Comparison of ENCODE assay signal across 21 mouse cellular contexts in the genomic region with DNA sequence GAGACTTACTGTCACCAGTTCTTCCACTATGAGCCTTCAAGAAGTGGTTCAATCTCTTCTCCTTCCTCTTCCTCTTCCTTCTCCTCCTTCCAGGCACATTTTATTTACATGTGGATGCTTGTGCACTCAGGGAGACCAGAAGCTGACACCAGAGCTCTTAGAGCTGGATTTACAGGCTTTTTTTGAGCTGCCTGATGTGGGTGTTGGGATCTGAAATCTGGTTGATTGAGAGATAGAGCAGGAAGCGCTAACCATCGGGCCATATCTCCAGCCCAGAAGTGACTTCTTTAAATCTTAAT. TPM values are rescaled to one million over a fixed set of nuclear protein-coding genes. Genes with fewer than 3 reads are reported as not detected.
DNase-seq lines count a peak whose midpoint lies in the region; ATAC-seq and TF ChIP-seq lines count a peak whose summit lies in the region.
"Had no signal": no experiment of that assay in that cellular context is flagged by ENCODE, and none has a peak within 500 bp of the region (broad histone marks: within the 10 kb centered on the region; RNA-seq: fewer than 3 reads in every experiment).

No protein-coding gene starts in this region.

- H3K4me3 ChIP-seq in heart, embryonic 13.5 days: no peak overlapping the region
- no peak overlapping the region for H3K4me3 ChIP-seq in liver, postnatal 0 days (ENCODE audit: low read depth, low read length)
- no peak overlapping the region for H3K4me3 ChIP-seq in liver, embryonic 11.5 days (ENCODE audit: low read depth, low read length)
- H3K4me3 ChIP-seq in CH12.LX (replicated peaks in 1 of 3; ENCODE audit: low read depth in 2 of 3, low read length in 2 of 3, poor library complexity in 1 of 3): peak overlapping the region; percentile 49 to 54 (median 50)
- H3K4me3 ChIP-seq in embryonic facial prominence, embryonic 10.5 days: no peak overlapping the region
- H3K4me3 ChIP-seq in kidney, embryonic 14.5 days (ENCODE audit: low read length): no peak overlapping the region
- H3K4me3 ChIP-seq: forebrain, embryonic 13.5 days; hindbrain, embryonic 10.5 days; midbrain, embryonic 15.5 days had no signal

- TF ChIP-seq CTCF in liver, postnatal 0 days (IDR thresholded peaks at IDR 0.05; ENCODE audit: low read depth): no peak
- no peak for TF ChIP-seq CTCF in CH12.LX (conservative IDR thresholded peaks at IDR 0.05 in 1 of 2, IDR thresholded peaks at IDR 0.05 in 1 of 2; ENCODE audit: low read depth in 2 of 2, low read length in 2 of 2)

- intact Hi-C loops in heart, postnatal 14 days (cut with DNase I): no loop called here

- H3K4me2 ChIP-seq in heart, embryonic 13.5 days: peak overlapping the region; percentile 73
- peak overlapping the region; percentile 49; the same call in 1 of the 2 replicates for H3K4me2 ChIP-seq in liver, postnatal 0 days (ENCODE audit: low read depth, low read length)
- H3K4me2 ChIP-seq in liver, embryonic 11.5 days: no peak overlapping the region
- H3K4me2 ChIP-seq in CH12.LX (ENCODE audit: insufficient read depth, low read depth, poor library complexity, severe bottlenecking): peak overlapping the region; percentile 94
- no peak overlapping the region for H3K4me2 ChIP-seq in kidney, embryonic 14.5 days (replicated peaks; ENCODE audit: low read depth, low read length)
- H3K4me2 ChIP-seq: forebrain, embryonic 13.5 days had no signal

- no peaks in the 10 kb centered on the region for H3K9me3 ChIP-seq in heart, embryonic 13.5 days
- no peaks in the 10 kb centered on the region for H3K9me3 ChIP-seq in liver, postnatal 0 days (ENCODE audit: low read length)
- no peaks in the 10 kb centered on the region for H3K9me3 ChIP-seq in liver, embryonic 11.5 days (ENCODE audit: control insufficient read depth, low read length)
- peaks cover 7% of the 10 kb centered on the region for H3K9me3 ChIP-seq in CH12.LX (replicated peaks; ENCODE audit: low read length)
- H3K9me3 ChIP-seq in embryonic facial prominence, embryonic 10.5 days: no peaks in the 10 kb centered on the region
- no peaks in the 10 kb centered on the region for H3K9me3 ChIP-seq in kidney, embryonic 14.5 days (ENCODE audit: control insufficient read depth, low read length)
- H3K9me3 ChIP-seq: forebrain, embryonic 13.5 days; hindbrain, embryonic 10.5 days; midbrain, embryonic 15.5 days had no signal

- 68% methylated on average over 2 of the region's 2 CpGs for whole genome bisulfite sequencing in heart, embryonic 13.5 days
- 45% methylated on average over 2 of the region's 2 CpGs for WGBS in liver, postnatal 0 days (ENCODE audit: insufficient replicate concordance)
- 68% methylated on average over 2 of the region's 2 CpGs for WGBS in liver, embryonic 11.5 days
- 93% methylated on average over 2 of the region's 2 CpGs for WGBS in embryonic facial prominence, embryonic 10.5 days
- 81% methylated on average over 2 of the region's 2 CpGs for WGBS in kidney, embryonic 14.5 days

- TF ChIP-seq RAD21 in CH12.LX (IDR thresholded peaks at IDR 0.05; ENCODE audit: low read depth, low read length): no peak

- peak overlapping the region; percentile 69 for H3K9ac ChIP-seq in heart, embryonic 13.5 days
- H3K9ac ChIP-seq in liver, postnatal 0 days (replicated peaks): no peak overlapping the region
- no peak overlapping the region for H3K9ac ChIP-seq in liver, embryonic 11.5 days (ENCODE audit: low read depth, low read length)
- H3K9ac ChIP-seq in CH12.LX (ENCODE audit: insufficient read depth, low read depth): peak overlapping the region; percentile 87
- H3K9ac ChIP-seq in kidney, embryonic 14.5 days (ENCODE audit: low read depth, low read length): no peak overlapping the region
- H3K9ac ChIP-seq: forebrain, embryonic 13.5 days; liver, embryonic 14.5 days; midbrain, embryonic 15.5 days had no signal

- dilution Hi-C loops in CH12.LX (cut with MboI; ENCODE audit: extremely low pct_ligation_motif_present, extremely low pct_unique_long_range_greater_than_20kb, low sequenced_read_pairs): no loop called here

- H3K79me2 ChIP-seq in CH12.LX (replicated peaks; ENCODE audit: control insufficient read depth, extremely low read depth, insufficient read depth, poor library complexity, severe bottlenecking): no peaks in the 10 kb centered on the region

- no peak for TF ChIP-seq EP300 in liver, postnatal 0 days (IDR thresholded peaks at IDR 0.05; ENCODE audit: low read depth)
- TF ChIP-seq EP300 in CH12.LX (IDR thresholded peaks at IDR 0.05; ENCODE audit: low read length): no peak

- in situ Hi-C loops in CH12.LX (cut with MboI; ENCODE audit: low pct_ligation_motif_present, low pct_unique_long_range_greater_than_20kb, low sequenced_read_pairs): loop anchor here (10.0 to 25.0 kb wide), 3 partner anchors 67 to 543 kb away; partner anchors contain the start of gene Mettl2

- no peak for ATAC-seq in heart, embryonic 13.5 days (ENCODE audit: extremely low read depth, insufficient number of reproducible peaks, low FRiP score, low TSS enrichment)
- no peak for ATAC-seq in liver, postnatal 0 days
- ATAC-seq in liver, embryonic 11.5 days (replicated peaks; ENCODE audit: low FRiP score): no peak
- peak; percentile 24 for ATAC-seq in megakaryocyte, adult 5-6 weeks (ENCODE audit: poor library complexity, severe bottlenecking)
- no peak for ATAC-seq in kidney, embryonic 14.5 days (ENCODE audit: low FRiP score, low TSS enrichment)
- ATAC-seq: forebrain, embryonic 13.5 days; hindbrain, embryonic 16.5 days; intestine, postnatal 0 days; midbrain, embryonic 15.5 days had no signal

- H3K4me1 ChIP-seq in heart, embryonic 13.5 days: peaks cover 63% of the 10 kb centered on the region
- no peaks in the 10 kb centered on the region for H3K4me1 ChIP-seq in liver, postnatal 0 days (ENCODE audit: insufficient read depth)
- no peaks in the 10 kb centered on the region for H3K4me1 ChIP-seq in liver, embryonic 11.5 days (replicated peaks; ENCODE audit: control insufficient read depth, insufficient read depth, low read length)
- peaks cover 11 to 57% of the 10 kb centered on the region in 2 experiments for H3K4me1 ChIP-seq in CH12.LX (ENCODE audit: control insufficient read depth in 1 of 2, insufficient read depth in 2 of 2)
- H3K4me1 ChIP-seq in embryonic facial prominence, embryonic 10.5 days: peaks cover 36% of the 10 kb centered on the region
- H3K4me1 ChIP-seq in kidney, embryonic 14.5 days (ENCODE audit: control insufficient read depth, insufficient read depth, low read length): no peaks in the 10 kb centered on the region
- H3K4me1 ChIP-seq: forebrain, embryonic 13.5 days had no signal

- H3K27ac ChIP-seq in heart, embryonic 13.5 days (replicated peaks): peak overlapping the region; percentile 97; the same call in 1 of the 2 replicates
- peak overlapping the region; percentile 53 for H3K27ac ChIP-seq in liver, postnatal 0 days (ENCODE audit: low read depth)
- no peak overlapping the region for H3K27ac ChIP-seq in liver, embryonic 11.5 days (ENCODE audit: low read depth, low read length)
- peak overlapping the region; percentile 59 for H3K27ac ChIP-seq in CH12.LX (ENCODE audit: insufficient read depth, low read depth)
- no peak overlapping the region for H3K27ac ChIP-seq in embryonic facial prominence, embryonic 10.5 days (replicated peaks)
- no peak overlapping the region for H3K27ac ChIP-seq in kidney, embryonic 14.5 days (ENCODE audit: low read depth, low read length)
- H3K27ac ChIP-seq: forebrain, embryonic 13.5 days; hindbrain, embryonic 10.5 days; liver, embryonic 14.5 days had no signal

- H3K27me3 ChIP-seq in heart, embryonic 13.5 days (replicated peaks): no peaks in the 10 kb centered on the region
- H3K27me3 ChIP-seq in liver, postnatal 0 days (ENCODE audit: insufficient read depth, low read length): no peaks in the 10 kb centered on the region
- H3K27me3 ChIP-seq in liver, embryonic 11.5 days (replicated peaks; ENCODE audit: control insufficient read depth, insufficient read depth, low read length): peaks cover 4% of the 10 kb centered on the region; the same call in 1 of the 2 replicates
- H3K27me3 ChIP-seq in CH12.LX (replicated peaks): no peaks in the 10 kb centered on the region
- H3K27me3 ChIP-seq in embryonic facial prominence, embryonic 10.5 days (replicated peaks; ENCODE audit: low read depth, poor library complexity, severe bottlenecking): 0 out of 2 replicates have a peak, but pooled peaks cover 3% of the 10 kb centered on the region
- no peaks in the 10 kb centered on the region for H3K27me3 ChIP-seq in kidney, embryonic 14.5 days (ENCODE audit: control insufficient read depth, insufficient read depth, low read length)
- H3K27me3 ChIP-seq: forebrain, embryonic 13.5 days; midbrain, embryonic 15.5 days had no signal

- DNase-seq in heart, postnatal 14 days: no peak
- no peak for DNase-seq in liver, postnatal 0 days
- no peak for DNase-seq in liver, embryonic 11.5 days (ENCODE audit: low spot score)
- no peak for DNase-seq in CH12.LX (ENCODE audit: extremely low read depth)
- no peak for DNase-seq in embryonic facial prominence, embryonic 10.5 days (ENCODE audit: low spot score)
- DNase-seq: adrenal gland, postnatal 10 days; cerebellum, adult 8-10 months; cerebellum, postnatal 36 days; embryo, embryonic 11 days; gastrocnemius, adult 2 months; layer of hippocampus, adult 9-11 months; thymus, adult 2 months had no signal

- no peak for TF ChIP-seq POLR2A in CH12.LX (IDR thresholded peaks at IDR 0.05; ENCODE audit: low read depth, low read length)

- peaks cover 81% of the 10 kb centered on the region for H3K36me3 ChIP-seq in heart, embryonic 13.5 days
- H3K36me3 ChIP-seq in liver, postnatal 0 days (replicated peaks; ENCODE audit: insufficient read depth, low read length): no peaks in the 10 kb centered on the region
- no peaks in the 10 kb centered on the region for H3K36me3 ChIP-seq in liver, embryonic 11.5 days (ENCODE audit: control insufficient read depth, insufficient read depth, low read length)
- peaks cover 0 to 25% of the 10 kb centered on the region in 2 experiments for H3K36me3 ChIP-seq in CH12.LX (replicated peaks in 1 of 2; ENCODE audit: control insufficient read depth in 1 of 2, insufficient read depth in 1 of 2, low read length in 1 of 2)
- H3K36me3 ChIP-seq in embryonic facial prominence, embryonic 10.5 days (replicated peaks): no peaks in the 10 kb centered on the region
- no peaks in the 10 kb centered on the region for H3K36me3 ChIP-seq in kidney, embryonic 14.5 days (ENCODE audit: control insufficient read depth, insufficient read depth, low read length)
- H3K36me3 ChIP-seq: hindbrain, embryonic 10.5 days; midbrain, embryonic 15.5 days had no signal

RNA-seq across cellular contexts. Expression of gene Itgb3, which starts 25.5 kb away (rescaled TPM):
- polyA plus RNA-seq in heart, embryonic 13.5 days (2015; fragmentation: Nextera tagmentation; extraction: Ambion mirVana): 5.0 and 5.1 TPM in 2 replicates
- 1 to 10 TPM; 4.8 to 4.9 TPM for total RNA-seq in heart, postnatal 14 days (2021)
- polyA plus RNA-seq in liver, postnatal 0 days (2015; fragmentation: Nextera tagmentation; extraction: Ambion mirVana): 13.6 and 16.0 TPM in 2 replicates
- 16.2 and 16.4 TPM in 2 replicates for polyA plus RNA-seq in liver, embryonic 11.5 days (2014; fragmentation: Nextera tagmentation; extraction: Ambion mirVana)
- total RNA-seq in CH12.LX (2012; rRNA removed): 1.8 and 3.0 TPM in 2 replicates
- 2.9 and 3.2 TPM in 2 replicates for total RNA-seq in CH12.LX (2014; rRNA removed)
- polyA plus RNA-seq in CH12.LX (2012; ENCODE audit: insufficient read length, low read depth): 9.5 and 11.0 TPM in 2 replicates
- total RNA-seq in megakaryocyte, adult 5-6 weeks (2015): 7.1 and 8.6 TPM in 2 replicates
- total RNA-seq in megakaryocyte, adult 5-6 weeks (2017): 20.6 and 23.8 TPM in 2 replicates
- polyA plus RNA-seq in embryonic facial prominence, embryonic 10.5 days (2016; fragmentation: Nextera tagmentation; extraction: Ambion mirVana): 2.9 and 4.2 TPM in 2 replicates
- 0.80 and 0.85 TPM in 2 replicates for polyA plus RNA-seq in kidney, embryonic 14.5 days (2014; fragmentation: Nextera tagmentation; extraction: Ambion mirVana)

RNA-seq across cellular contexts. Expression of gene Myl4, which starts 31.8 kb away (rescaled TPM):
- 2,381 and 2,697 TPM in 2 replicates for polyA plus RNA-seq in heart, embryonic 13.5 days (2015; fragmentation: Nextera tagmentation; extraction: Ambion mirVana)
- 100 to 1,000 TPM; 280 to 698 TPM for total RNA-seq in heart, postnatal 14 days (2021)
- 8.1 and 8.3 TPM in 2 replicates for polyA plus RNA-seq in liver, postnatal 0 days (2015; fragmentation: Nextera tagmentation; extraction: Ambion mirVana)
- 11.9 and 30.4 TPM in 2 replicates for polyA plus RNA-seq in liver, embryonic 11.5 days (2014; fragmentation: Nextera tagmentation; extraction: Ambion mirVana)
- total RNA-seq in CH12.LX (2012; rRNA removed) (49.6 and 55.9 TPM in 2 replicates), CH12.LX (2014; rRNA removed) (39.4 and 42.8 TPM in 2 replicates)
- polyA plus RNA-seq in CH12.LX (2012; ENCODE audit: insufficient read length, low read depth): 83.0 and 93.3 TPM in 2 replicates
- 0.11 TPM in 1 of 2 replicates, not detected in the other for total RNA-seq in megakaryocyte, adult 5-6 weeks (2015)
- 0.08 TPM in 1 of 2 replicates, not detected in the other for total RNA-seq in megakaryocyte, adult 5-6 weeks (2017)
- 1.1 and 4.1 TPM in 2 replicates for polyA plus RNA-seq in embryonic facial prominence, embryonic 10.5 days (2016; fragmentation: Nextera tagmentation; extraction: Ambion mirVana)
- 1.2 and 1.8 TPM in 2 replicates for polyA plus RNA-seq in kidney, embryonic 14.5 days (2014; fragmentation: Nextera tagmentation; extraction: Ambion mirVana)

RNA-seq across cellular contexts. Expression of gene Cdc27, which starts 31.8 kb away (rescaled TPM):
- 31.7 TPM in 2 replicates for polyA plus RNA-seq in heart, embryonic 13.5 days (2015; fragmentation: Nextera tagmentation; extraction: Ambion mirVana)
- 10 to 100 TPM; 23.2 to 26.5 TPM for total RNA-seq in heart, postnatal 14 days (2021)
- 12.3 and 13.8 TPM in 2 replicates for polyA plus RNA-seq in liver, postnatal 0 days (2015; fragmentation: Nextera tagmentation; extraction: Ambion mirVana)
- 41.6 and 45.9 TPM in 2 replicates for polyA plus RNA-seq in liver, embryonic 11.5 days (2014; fragmentation: Nextera tagmentation; extraction: Ambion mirVana)
- total RNA-seq in CH12.LX (2012; rRNA removed) (34.0 and 38.7 TPM in 2 replicates), CH12.LX (2014; rRNA removed) (86.8 and 93.5 TPM in 2 replicates)
- 68.0 and 71.9 TPM in 2 replicates for polyA plus RNA-seq in CH12.LX (2012; ENCODE audit: insufficient read length, low read depth)
- 49.4 and 51.3 TPM in 2 replicates for total RNA-seq in megakaryocyte, adult 5-6 weeks (2015)
- total RNA-seq in megakaryocyte, adult 5-6 weeks (2017): 45.1 and 52.1 TPM in 2 replicates
- polyA plus RNA-seq in embryonic facial prominence, embryonic 10.5 days (2016; fragmentation: Nextera tagmentation; extraction: Ambion mirVana): 58.4 and 60.8 TPM in 2 replicates
- 39.9 and 55.5 TPM in 2 replicates for polyA plus RNA-seq in kidney, embryonic 14.5 days (2014; fragmentation: Nextera tagmentation; extraction: Ambion mirVana)

Comparison
In these comparisons a context has a peak if more than half of its experiments do, and no peak if none do; other contexts are left out.
1. H3K27ac ChIP-seq: peak in heart, embryonic 13.5 days (single experiment), liver, postnatal 0 days (single experiment) and CH12.LX (single experiment); none in liver, embryonic 11.5 days (single experiment), embryonic facial prominence, embryonic 10.5 days (single experiment) and kidney, embryonic 14.5 days (single experiment).
2. H3K4me2 ChIP-seq: peak in heart, embryonic 13.5 days (single experiment), liver, postnatal 0 days (single experiment) and CH12.LX (single experiment); none in liver, embryonic 11.5 days (single experiment) and kidney, embryonic 14.5 days (single experiment).
3. H3K4me3 ChIP-seq: peak in CH12.LX (3 of 3); none in heart, embryonic 13.5 days (single experiment), liver, postnatal 0 days (single experiment), liver, embryonic 11.5 days (single experiment), embryonic facial prominence, embryonic 10.5 days (single experiment) and kidney, embryonic 14.5 days (single experiment).
4. H3K9ac ChIP-seq: peak in heart, embryonic 13.5 days (single experiment) and CH12.LX (single experiment); none in liver, postnatal 0 days (single experiment), liver, embryonic 11.5 days (single experiment) and kidney, embryonic 14.5 days (single experiment).
5. RNA of gene Myl4, which starts 31.8 kb away (polyA plus RNA-seq): 2,381 to 2,697 TPM in heart, embryonic 13.5 days; 83.0 to 93.3 TPM in CH12.LX, 11.9 to 30.4 TPM in liver, embryonic 11.5 days, 8.1 to 8.3 TPM in liver, postnatal 0 days, 1.2 to 1.8 TPM in kidney, embryonic 14.5 days and 1.1 to 4.1 TPM in embryonic facial prominence, embryonic 10.5 days; every median in the first group is over 10 times any median in the second.